Mouse (Mus musculus) liver, adult 2 months (tissue): ENCODE data around the gene Olfr992. TPM values are rescaled to one million over a fixed set of nuclear protein-coding genes. Genes with fewer than 3 reads are reported as not detected.

Experiments used
- polyA plus RNA-seq: library from polyadenylated mRNA; depleted of rRNA; stranded (reverse); fragments of >200 nt; gene quantifications from 2 replicates; pipeline ENCODE4 v1.2.3, GENCODE M21; 2012; rRNA removed
- total RNA-seq: library from RNA; depleted of rRNA; stranded (reverse); fragments of >200 nt; gene quantifications from 2 replicates; pipeline ENCODE4 v1.2.3, GENCODE M21; 2014; rRNA removed

Olfr992 gene
- total and polyA plus RNA-seq, 2 experiments = not detected

Other genes starting within 250 kb of the Olfr992 start
- 0.07 TPM in 1 of 2 replicates, not detected in the other for gene Lrrc55, start 212.3 kb downstream of the Olfr992 start, total RNA-seq
- not detected in 2 replicates for gene Lrrc55, start 212.3 kb downstream of the Olfr992 start, polyA plus RNA-seq
- gene Olfr987, start 70.2 kb downstream of the Olfr992 start, total RNA-seq = not detected in 2 replicates
- gene Olfr987, start 70.2 kb downstream of the Olfr992 start, polyA plus RNA-seq = not detected in 2 replicates
- not detected in 2 replicates for gene Olfr988, start 46.2 kb downstream of the Olfr992 start, total RNA-seq
- gene Olfr988, start 46.2 kb downstream of the Olfr992 start, polyA plus RNA-seq = not detected in 2 replicates
- gene Olfr993, start 5.4 kb upstream of the Olfr992 start, total RNA-seq = not detected in 2 replicates
- not detected in 2 replicates for gene Olfr993, start 5.4 kb upstream of the Olfr992 start, polyA plus RNA-seq
- gene Olfr994, start 27.0 kb upstream of the Olfr992 start, total RNA-seq = not detected in 2 replicates
- gene Olfr994, start 27.0 kb upstream of the Olfr992 start, polyA plus RNA-seq = not detected in 2 replicates
- not detected in 2 replicates for gene Olfr995, start 34.2 kb upstream of the Olfr992 start, total RNA-seq
- gene Olfr995, start 34.2 kb upstream of the Olfr992 start, polyA plus RNA-seq = not detected in 2 replicates
- gene 4833423E24Rik, start 109.6 kb upstream of the Olfr992 start, total RNA-seq = not detected in 2 replicates
- gene 4833423E24Rik, start 109.6 kb upstream of the Olfr992 start, polyA plus RNA-seq = not detected in 2 replicates
- not detected in 2 replicates for gene Olfr996, start 169.7 kb upstream of the Olfr992 start, total RNA-seq
- gene Olfr996, start 169.7 kb upstream of the Olfr992 start, polyA plus RNA-seq = not detected in 2 replicates
- gene Olfr998, start 179.5 kb upstream of the Olfr992 start, total RNA-seq = not detected in 2 replicates
- gene Olfr998, start 179.5 kb upstream of the Olfr992 start, polyA plus RNA-seq = not detected in 2 replicates
- gene Olfr1000, start 202.4 kb upstream of the Olfr992 start, total RNA-seq = not detected in 2 replicates
- not detected in 2 replicates for gene Olfr1000, start 202.4 kb upstream of the Olfr992 start, polyA plus RNA-seq
- gene Olfr1002, start 241.2 kb upstream of the Olfr992 start, total RNA-seq = not detected in 2 replicates
- not detected in 2 replicates for gene Olfr1002, start 241.2 kb upstream of the Olfr992 start, polyA plus RNA-seq